ENCODE assay signal across 13 mouse cellular contexts in the genomic region with DNA sequence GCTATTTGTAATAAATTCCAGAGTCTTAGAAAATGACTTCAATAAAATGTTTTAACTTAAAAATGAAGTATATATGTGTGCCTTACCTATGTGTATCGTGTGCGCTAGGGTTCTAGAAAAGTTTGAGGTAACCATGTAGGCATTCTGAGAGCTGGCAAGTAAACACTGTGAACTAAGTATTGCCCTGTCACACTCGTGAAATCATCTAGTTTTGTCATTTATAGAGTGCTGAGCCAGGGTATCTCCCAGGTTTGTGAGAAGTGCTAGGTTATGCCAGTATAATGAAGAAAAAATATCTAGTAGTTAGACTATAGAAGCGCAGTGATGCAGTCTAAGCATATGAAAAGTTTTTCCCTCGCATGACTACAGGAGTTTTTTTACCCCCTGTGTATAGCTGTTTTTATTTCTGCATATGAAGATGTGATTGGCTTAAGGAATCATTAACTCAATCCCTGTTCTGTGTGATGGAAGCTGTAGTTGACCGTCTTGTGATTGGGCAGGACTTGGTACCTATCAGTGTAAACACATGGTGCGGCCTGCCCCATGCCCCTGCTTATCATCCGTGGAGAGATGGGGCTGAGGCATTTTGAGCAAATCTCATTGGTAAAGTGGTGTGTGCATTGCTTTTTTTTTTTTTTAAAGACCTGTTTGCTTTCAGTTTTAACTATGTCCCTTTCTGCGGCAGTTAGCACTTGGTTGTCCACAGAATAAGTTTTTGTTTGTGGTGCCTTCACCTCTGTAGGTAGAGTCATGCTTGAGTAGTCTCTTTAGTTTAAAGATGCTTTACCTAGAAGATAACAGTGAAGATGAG. TPM values are rescaled to one million over a fixed set of nuclear protein-coding genes. Genes with fewer than 3 reads are reported as not detected.
DNase-seq lines count a peak whose midpoint lies in the region; ATAC-seq and TF ChIP-seq lines count a peak whose summit lies in the region.
"Had no signal": no experiment of that assay in that cellular context is flagged by ENCODE, and none has a peak within 500 bp of the region (broad histone marks: within the 10 kb centered on the region; RNA-seq: fewer than 3 reads in every experiment).

No protein-coding gene starts in this region.

- peaks cover 43% of the 10 kb centered on the region for H3K79me2 ChIP-seq in MEL (ENCODE audit: control insufficient read depth, insufficient read depth, low read length, poor library complexity)

- H3K4me2 ChIP-seq in kidney, embryonic 15.5 days: no peak overlapping the region
- H3K4me2 ChIP-seq in intestine, embryonic 15.5 days (replicated peaks): 0 out of 2 replicates have a peak overlapping the region, but pooled peaks have one; percentile 12
- H3K4me2 ChIP-seq: limb, embryonic 13.5 days had no signal

- WGBS in kidney, embryonic 15.5 days: 81% methylated on average over 9 of the region's 9 CpGs
- WGBS in intestine, embryonic 15.5 days: 72% methylated on average over 9 of the region's 9 CpGs

- no peak for TF ChIP-seq POLR2A in MEL (IDR thresholded peaks at IDR 0.05; ENCODE audit: control insufficient read depth in 1 of 2, insufficient read depth in 1 of 2, low read depth in 1 of 2, low read length in 2 of 2, poor library complexity in 1 of 2)

- TF ChIP-seq EP300 in MEL (IDR thresholded peaks at IDR 0.05; ENCODE audit: low read depth in 1 of 2, low read length in 2 of 2): peak; percentile 58 to 79; a peak in 3 of 4 replicates

- no peaks in the 10 kb centered on the region for H3K27me3 ChIP-seq in kidney, embryonic 15.5 days
- H3K27me3 ChIP-seq in MEL (ENCODE audit: control insufficient read depth in 1 of 2, insufficient read depth in 2 of 2, low read length in 2 of 2): no peaks in the 10 kb centered on the region
- no peaks in the 10 kb centered on the region for H3K27me3 ChIP-seq in intestine, embryonic 15.5 days (replicated peaks)
- H3K27me3 ChIP-seq: limb, embryonic 13.5 days had no signal

- peak; percentile 68; the same call in 1 of the 2 replicates for ATAC-seq in kidney, embryonic 15.5 days (replicated peaks; ENCODE audit: low FRiP score)
- ATAC-seq in intestine, embryonic 15.5 days: peak; percentile 89
- peak; percentile 94 for ATAC-seq in megakaryocyte progenitor cell, adult 5-6 weeks (replicated peaks; ENCODE audit: poor library complexity)
- ATAC-seq: midbrain, embryonic 16.5 days had no signal

- no peaks in the 10 kb centered on the region for H3K36me3 ChIP-seq in kidney, embryonic 15.5 days
- peaks cover 0 to 32% of the 10 kb centered on the region in 2 experiments; a peak in 3 of 4 replicates for H3K36me3 ChIP-seq in MEL (ENCODE audit: control insufficient read depth in 1 of 2, insufficient read depth in 2 of 2, low read length in 2 of 2)
- H3K36me3 ChIP-seq in intestine, embryonic 15.5 days: no peaks in the 10 kb centered on the region

- TF ChIP-seq CTCF in MEL (IDR thresholded peaks at IDR 0.05 in 2 of 3, conservative IDR thresholded peaks at IDR 0.05 in 1 of 3; ENCODE audit: control insufficient read depth in 1 of 3, insufficient read depth in 1 of 3, low read depth in 2 of 3, low read length in 3 of 3, poor library complexity in 1 of 3, severe bottlenecking in 1 of 3): no peak

- H3K4me1 ChIP-seq in kidney, embryonic 15.5 days: peaks cover 41% of the 10 kb centered on the region
- H3K4me1 ChIP-seq in MEL (ENCODE audit: control insufficient read depth in 1 of 2, insufficient read depth in 2 of 2, low read length in 2 of 2): peaks cover 12 to 15% of the 10 kb centered on the region in 2 experiments
- peaks cover 3% of the 10 kb centered on the region; the same call in 1 of the 2 replicates for H3K4me1 ChIP-seq in intestine, embryonic 15.5 days (replicated peaks)

- H3K9me3 ChIP-seq in kidney, embryonic 15.5 days (replicated peaks): no peaks in the 10 kb centered on the region
- H3K9me3 ChIP-seq in MEL (replicated peaks; ENCODE audit: insufficient read depth, low read length): no peaks in the 10 kb centered on the region
- no peaks in the 10 kb centered on the region for H3K9me3 ChIP-seq in intestine, embryonic 15.5 days

- H3K4me3 ChIP-seq in kidney, embryonic 15.5 days (replicated peaks): no peak overlapping the region
- peak overlapping the region; percentile 41 to 45 for H3K4me3 ChIP-seq in MEL (ENCODE audit: control insufficient read depth in 1 of 2, insufficient read depth in 1 of 2, low read depth in 2 of 2, low read length in 2 of 2)
- no peak overlapping the region for H3K4me3 ChIP-seq in intestine, embryonic 15.5 days (replicated peaks)
- H3K4me3 ChIP-seq: layer of hippocampus, adult 2 months; limb, embryonic 13.5 days had no signal

- no peak overlapping the region for H3K27ac ChIP-seq in kidney, embryonic 15.5 days
- peak overlapping the region; percentile 15 for H3K27ac ChIP-seq in MEL (ENCODE audit: control insufficient read depth, low read depth, low read length)
- no peak overlapping the region for H3K27ac ChIP-seq in intestine, embryonic 15.5 days
- H3K27ac ChIP-seq: layer of hippocampus, adult 2 months; limb, embryonic 13.5 days had no signal

- TF ChIP-seq RAD21 in MEL (IDR thresholded peaks at IDR 0.05; ENCODE audit: low read depth, low read length): no peak

- no peak for DNase-seq in kidney, adult 11 months
- peak; percentile 75 for DNase-seq in MEL (ENCODE audit: low read depth, low spot score)
- DNase-seq in frontal cortex, postnatal 36 days (ENCODE audit: low spot score in 2 of 2): no peak
- no peak for DNase-seq in left cerebral cortex, adult 18-20 months (ENCODE audit: low spot score in 2 of 2)
- no peak for DNase-seq in testis, postnatal 14 days (ENCODE audit: low spot score)
- DNase-seq: gastrocnemius, postnatal 25 days; heart, postnatal 4 days had no signal

- H3K9ac ChIP-seq in kidney, embryonic 15.5 days: no peak overlapping the region
- H3K9ac ChIP-seq in MEL (ENCODE audit: control insufficient read depth, low read depth, low read length, poor library complexity, severe bottlenecking): peak overlapping the region; percentile 31
- H3K9ac ChIP-seq in intestine, embryonic 15.5 days: no peak overlapping the region
- H3K9ac ChIP-seq: limb, embryonic 13.5 days had no signal

TF ChIP-seq in MEL, 35 proteins besides CTCF, POLR2A, EP300 and RAD21:
- TF ChIP-seq MEF2A (IDR thresholded peaks at IDR 0.05; ENCODE audit: extremely low read depth, insufficient replicate concordance, low read depth, low read length, poor library complexity, severe bottlenecking) (no peak), CHD1 (IDR thresholded peaks at IDR 0.05; ENCODE audit: low read depth, low read length) (no peak), GATA1 (IDR thresholded peaks at IDR 0.05; ENCODE audit: low read depth, low read length) (peak; percentile 79), HCFC1 (IDR thresholded peaks at IDR 0.05; ENCODE audit: low read depth, low read length) (0 out of 2 replicates have a peak, but pooled peaks have one; percentile 35), MAX (IDR thresholded peaks at IDR 0.05; ENCODE audit: low read length) (peak; percentile 62), ETS1 (IDR thresholded peaks at IDR 0.05; ENCODE audit: low read depth, low read length) (peak; percentile 85), TAL1 (IDR thresholded peaks at IDR 0.05; ENCODE audit: low read length) (peak; percentile 84), ZNF384 (IDR thresholded peaks at IDR 0.05; ENCODE audit: low read depth, low read length) (peak; percentile 96), TCF12 (IDR thresholded peaks at IDR 0.05; ENCODE audit: low read depth, low read length) (peak; percentile 85), RCOR1 (IDR thresholded peaks at IDR 0.05; ENCODE audit: low read depth, low read length) (peak; percentile 92), MXI1 (IDR thresholded peaks at IDR 0.05; ENCODE audit: low read depth, low read length) (peak; percentile 81), KAT2A (conservative IDR thresholded peaks at IDR 0.05; ENCODE audit: low read depth, low read length) (no peak), SIN3A (IDR thresholded peaks at IDR 0.05; ENCODE audit: low read length) (peak; percentile 79)

RNA-seq across cellular contexts. Expression of a gene that starts 21.8 kb away (rescaled TPM):
- 70.7 and 75.3 TPM in 2 replicates for polyA plus RNA-seq in kidney, embryonic 15.5 days (2015; fragmentation: Nextera tagmentation; extraction: Ambion mirVana)
- total RNA-seq in MEL (2012; rRNA removed): 22.4 and 24.4 TPM in 2 replicates
- polyA plus RNA-seq in MEL (2012; ENCODE audit: insufficient read depth in 1 of 2, insufficient read length in 2 of 2, low read depth in 1 of 2, low replicate concordance in 2 of 2, missing spikeins in 1 of 2): 10 to 100 TPM in 1 of 2 experiments, not detected in 1; 32.1 TPM
- polyA plus RNA-seq in intestine, embryonic 15.5 days (2015; fragmentation: Nextera tagmentation; extraction: Ambion mirVana): 22.5 and 25.9 TPM in 2 replicates
- total RNA-seq in megakaryocyte progenitor cell, adult 5-6 weeks (2015): 18.9 and 26.4 TPM in 2 replicates
- 26.1 and 47.3 TPM in 2 replicates for total RNA-seq in megakaryocyte progenitor cell, adult 5-6 weeks (2017)
- total RNA-seq in left cerebral cortex, adult 18-20 months (2021): 10 to 100 TPM; 77.7 to 89.3 TPM

Comparison
In these comparisons a context has a peak if more than half of its experiments do, and no peak if none do; other contexts are left out.
1. H3K4me3 ChIP-seq: peak in MEL (2 of 2); none in kidney, embryonic 15.5 days (single experiment) and intestine, embryonic 15.5 days (single experiment).
2. Peak in every context shown above with its lines, with median percentiles within 50 percentile points of each other: ATAC-seq.